ENCODE assay signal across 23 mouse cellular contexts in the genomic region with DNA sequence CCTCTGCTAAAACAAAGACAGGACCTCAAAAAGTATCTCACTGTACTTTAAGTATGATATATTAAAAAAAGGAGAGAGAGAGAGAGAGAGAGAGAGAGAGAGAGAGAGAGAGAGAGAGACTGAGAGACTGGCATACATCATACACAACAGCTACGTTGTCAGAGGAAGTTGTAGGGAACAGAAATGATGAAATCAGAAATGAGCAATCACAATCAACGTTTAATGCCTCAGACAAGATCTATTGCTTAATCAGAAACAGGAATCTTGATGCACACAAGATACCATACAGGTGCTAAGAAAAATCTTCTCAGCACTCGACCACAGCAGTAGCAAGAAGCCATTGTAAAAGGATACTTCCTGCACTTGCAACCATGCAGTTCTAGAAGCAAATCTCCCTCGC.
DNase-seq lines count a peak whose midpoint lies in the region; ATAC-seq lines count a peak whose summit lies in the region.
"Had no signal": no experiment of that assay in that cellular context is flagged by ENCODE, and none has a peak within 500 bp of the region (broad histone marks: within the 10 kb centered on the region; RNA-seq: fewer than 3 reads in every experiment).

No protein-coding gene starts in this region.

- 61% methylated on average over 4 of the region's 4 CpGs for WGBS in embryonic facial prominence, embryonic 11.5 days
- 61% methylated on average over 4 of the region's 4 CpGs for WGBS in embryonic facial prominence, embryonic 10.5 days

- no peak overlapping the region for H3K9ac ChIP-seq in embryonic facial prominence, embryonic 11.5 days (replicated peaks; ENCODE audit: low read length)

- H3K27ac ChIP-seq in embryonic facial prominence, embryonic 11.5 days (replicated peaks; ENCODE audit: low read depth, low read length), result no peak overlapping the region
- no peak overlapping the region for H3K27ac ChIP-seq in embryonic facial prominence, embryonic 10.5 days (replicated peaks)

- ATAC-seq in embryonic facial prominence, embryonic 11.5 days (replicated peaks; ENCODE audit: insufficient number of reproducible peaks, low FRiP score, low TSS enrichment, low read depth), result no peak
- peak; percentile 76 for ATAC-seq in granulocyte monocyte progenitor cell, adult 5-6 weeks (replicated peaks; ENCODE audit: poor library complexity, severe bottlenecking)
- peak; percentile 70 for ATAC-seq in megakaryocyte progenitor cell, adult 5-6 weeks (replicated peaks; ENCODE audit: poor library complexity)
- ATAC-seq: activated CD4-positive, CD25-positive, alpha-beta regulatory T cell, adult 4 months; CD4-positive, CD25-positive, alpha-beta regulatory T cell, adult 4 months; Patski had no signal

- no peaks in the 10 kb centered on the region for H3K4me1 ChIP-seq in embryonic facial prominence, embryonic 11.5 days (ENCODE audit: control insufficient read depth, insufficient read depth, low read length)
- no peaks in the 10 kb centered on the region for H3K4me1 ChIP-seq in embryonic facial prominence, embryonic 10.5 days

- H3K27me3 ChIP-seq in embryonic facial prominence, embryonic 11.5 days (ENCODE audit: control insufficient read depth, insufficient read depth, low read length), result no peaks in the 10 kb centered on the region
- H3K27me3 ChIP-seq in embryonic facial prominence, embryonic 10.5 days (replicated peaks; ENCODE audit: low read depth, poor library complexity, severe bottlenecking), result no peaks in the 10 kb centered on the region
- H3K27me3 ChIP-seq: CH12.LX had no signal

- no peak overlapping the region for H3K4me3 ChIP-seq in embryonic facial prominence, embryonic 11.5 days (ENCODE audit: low read depth, low read length)
- H3K4me3 ChIP-seq in embryonic facial prominence, embryonic 10.5 days, result no peak overlapping the region

- H3K9me3 ChIP-seq in embryonic facial prominence, embryonic 11.5 days (replicated peaks; ENCODE audit: control insufficient read depth, low read length), result no peaks in the 10 kb centered on the region
- no peaks in the 10 kb centered on the region for H3K9me3 ChIP-seq in embryonic facial prominence, embryonic 10.5 days
- H3K9me3 ChIP-seq: G1E had no signal

- no peak overlapping the region for H3K4me2 ChIP-seq in embryonic facial prominence, embryonic 11.5 days (ENCODE audit: low read depth, low read length)

- DNase-seq in embryonic facial prominence, embryonic 11.5 days (ENCODE audit: low spot score), result peak; percentile 28
- no peak for DNase-seq in embryonic facial prominence, embryonic 10.5 days (ENCODE audit: low spot score)
- DNase-seq in 416B (ENCODE audit: low read depth), result peak; percentile 2
- no peak for DNase-seq in kidney, postnatal 10 days
- no peak for DNase-seq in urinary bladder, postnatal 10 days (ENCODE audit: low spot score)
- no peak for DNase-seq in thymus, postnatal 0 days (ENCODE audit: low spot score)
- DNase-seq: adrenal gland, adult 2 months; adrenal gland, adult 8-10 months; adrenal gland, postnatal 10 days; adrenal gland, postnatal 14 days; adrenal gland, postnatal 25 days; adrenal gland, postnatal 36 days; B cell, adult 2 months; cerebellum, adult 11 months; cerebellum, adult 11-12 months; cerebellum, adult 18-20 months had no signal

- no peaks in the 10 kb centered on the region for H3K36me3 ChIP-seq in embryonic facial prominence, embryonic 11.5 days (replicated peaks; ENCODE audit: control insufficient read depth, insufficient read depth, low read depth, low read length)
- H3K36me3 ChIP-seq in embryonic facial prominence, embryonic 10.5 days (replicated peaks), result no peaks in the 10 kb centered on the region
- H3K36me3 ChIP-seq: G1E had no signal

Comparison
In these comparisons a context has a peak if more than half of its experiments do, and no peak if none do; other contexts are left out.
1. DNase-seq: peak in embryonic facial prominence, embryonic 11.5 days (single experiment) and 416B (single experiment); none in embryonic facial prominence, embryonic 10.5 days (single experiment), kidney, postnatal 10 days (single experiment), urinary bladder, postnatal 10 days (single experiment) and thymus, postnatal 0 days (single experiment).